Mouse (Mus musculus): ENCODE measurements around the gene Metrn.

GRCm38 (mm10) chr17:25828223-25828594 lies 31.3 kb upstream of the Metrn start:
- TF ChIP-seq GATA1 (IDR thresholded peaks at IDR 0.05; ENCODE audit: low read length) (no peak), TAL1 (IDR thresholded peaks at IDR 0.05; ENCODE audit: low read length) (no peak)
